Mouse (Mus musculus): ENCODE data around the gene Jpt2.

- TF ChIP-seq CTCF (IDR thresholded peaks at IDR 0.05; ENCODE audit: extremely low read depth, insufficient read depth, insufficient read length, insufficient replicate concordance) (peak; percentile 37; the same call in 1 of the 2 replicates), POLR2A (IDR thresholded peaks at IDR 0.05; ENCODE audit: low read depth, low read length) (no peak)
These were observed at the start of gene Jpt2 for GRCm38 (mm10) chr17:24960135-24960851.

All from spleen, adult 2 months (tissue).